Mouse (Mus musculus) C2C12 (cell line): Measurements from ENCODE around the gene Tmem14c.

Experiments used
- CEBPB ChIP-seq: IDR thresholded peaks from one replicate; pipeline ENCODE4 v1.6.1; 2011; ENCODE audit warnings: low read depth, mild to moderate bottlenecking, control low read depth, moderate library complexity
- CTCF ChIP-seq: IDR thresholded peaks from one replicate; pipeline ENCODE4 v1.5.1; 2011; ENCODE audit not compliant: control insufficient read depth, insufficient read depth, insufficient read length
- MAX ChIP-seq: IDR thresholded peaks from one replicate; pipeline ENCODE4 v1.6.1; 2011; ENCODE audit warnings: mild to moderate bottlenecking, control low read depth
- MYOD1 ChIP-seq: IDR thresholded peaks from one replicate; pipeline ENCODE4 v1.6.1; 2011; ENCODE audit warnings: low read depth; ENCODE audit not compliant: control insufficient read depth, insufficient read length
- MYOG ChIP-seq: IDR thresholded peaks from one replicate; pipeline ENCODE4 v1.6.1; 2011; ENCODE audit not compliant: control insufficient read depth, insufficient read length; ENCODE audit errors: extremely low read depth
- USF1 ChIP-seq: IDR thresholded peaks from one replicate; pipeline ENCODE4 v1.6.1; 2011; ENCODE audit warnings: low read depth, mild to moderate bottlenecking, control low read depth, moderate library complexity

DNA sequence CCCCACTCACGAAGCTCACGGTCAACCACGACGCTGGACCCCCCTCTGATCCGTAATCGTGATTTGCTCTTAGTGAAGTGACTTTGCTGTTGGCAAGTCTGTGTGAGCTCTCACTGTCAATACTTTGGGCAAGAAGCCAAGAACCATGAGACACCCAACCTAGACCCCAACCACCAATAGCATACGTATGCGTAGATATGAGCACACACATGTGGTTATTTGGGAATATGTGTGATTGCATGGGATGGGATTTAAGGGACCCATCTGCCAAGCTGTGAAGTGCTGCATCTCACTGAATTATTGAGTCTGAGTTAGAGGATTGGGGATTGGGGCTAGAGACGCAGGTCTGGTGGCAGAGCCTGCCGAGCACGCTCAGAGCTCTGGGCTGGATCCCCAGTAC, 55.5 kb downstream of the Tmem14c start:
- TF ChIP-seq CTCF (no peak), USF1 (no peak), MAX (no peak), MYOD1 (no peak), CEBPB (no peak), MYOG (no peak)
